Mouse (Mus musculus): ENCODE measurements around the gene Ccnb3. TPM values are rescaled to one million over a fixed set of nuclear protein-coding genes. Genes with fewer than 3 reads are reported as not detected.

Ccnb3 gene
- not detected for total RNA-seq (2023)

GRCm38 (mm10) chrX:7041519-7041918, at the start of gene Ccnb3:
Gene Ccnb3, minus strand, starts transcription at chrX:7041619.

DNA sequence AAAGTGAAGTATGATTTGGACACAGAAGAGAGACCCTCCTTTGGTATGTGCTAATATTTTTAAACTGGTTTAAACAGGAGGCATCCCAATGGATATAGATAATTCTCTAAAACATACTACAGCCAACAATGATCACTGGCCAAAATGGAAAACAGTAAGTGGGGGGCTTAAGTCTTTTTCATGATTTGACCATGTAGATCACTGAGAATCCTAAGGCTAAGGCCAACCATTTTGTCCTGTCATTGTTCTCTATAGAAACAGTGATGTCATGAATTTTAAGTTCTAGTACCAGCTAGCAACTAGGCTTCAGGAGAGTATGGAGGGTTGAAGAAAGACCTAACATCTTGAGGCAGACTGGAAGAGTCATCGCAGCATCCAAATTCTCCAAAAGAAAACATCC, 25.8 kb upstream of the Ccnb3 start, which contains the start of gene Akap4:
Gene Akap4, plus strand, starts transcription at position 301 of the 400 bp plus-strand sequence.

Other genes with a start within 250 kb of the Ccnb3 start
- not detected for gene Akap4, start 25.9 kb upstream of the Ccnb3 start, total RNA-seq (2023)

Measured in CD4-positive naive resting alpha-beta T cell, adult 76 days (primary cell).